Mouse (Mus musculus) embryo, embryonic 9.5 days (tissue): Measurements from ENCODE around the gene Suox.
"Not testable (repeated sequence)": the region's sequence is repeated elsewhere in the genome, so short reads cannot be mapped to it uniquely, and the experiment has no call there.

ENCODE experiments used
- DNase-seq: peaks from one replicate; pipeline ENCODE4 v3.0.0-alpha.2; 2017; ENCODE audit errors: extremely low spot score

The Suox gene

DNA sequence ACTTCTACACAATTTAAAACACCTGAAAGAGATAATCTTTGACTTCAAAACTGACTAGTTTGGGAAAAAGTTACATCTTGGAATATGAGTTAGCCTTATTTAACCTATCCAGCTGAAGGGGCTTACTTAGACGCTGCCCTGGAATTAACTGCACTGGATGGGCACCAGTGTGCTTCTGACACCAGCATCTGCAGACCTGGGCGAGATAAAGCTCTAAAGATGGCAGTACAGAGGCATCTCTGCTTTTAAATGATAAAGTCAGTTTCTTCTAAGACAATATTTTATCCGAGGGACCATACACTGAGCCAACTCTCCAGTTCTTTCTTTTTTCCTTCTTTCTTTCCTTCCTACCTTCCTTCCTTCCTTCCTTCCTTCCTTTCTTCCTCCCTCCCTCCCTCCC lies 9.1 kb downstream of the Suox start:
- DNase-seq, result no peak

GRCm38 (mm10) chr10:128663441-128664220 lies 10.2 kb downstream of the Suox start:
- no peak for DNase-seq

DNA sequence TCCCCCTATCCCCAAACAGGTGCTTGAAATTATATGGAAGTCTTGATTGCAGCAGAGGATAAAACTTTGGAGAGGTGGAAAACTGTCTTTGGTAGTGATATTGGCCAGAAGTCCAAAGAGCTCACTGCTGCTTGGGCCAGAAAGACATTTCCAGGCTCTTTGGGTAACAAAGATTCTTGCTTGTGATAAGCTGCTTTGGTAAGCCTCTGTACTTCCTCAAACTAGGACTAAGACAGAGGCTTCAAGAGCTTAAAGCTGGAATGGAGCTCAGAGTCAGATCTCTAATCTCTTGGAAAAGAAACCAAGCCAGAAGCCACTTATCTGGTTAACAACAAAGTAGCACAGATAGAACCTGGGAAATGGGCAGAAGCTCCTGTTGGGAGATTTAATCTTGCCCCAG lies 11.4 kb downstream of the Suox start:
- no peak for DNase-seq

GRCm38 (mm10) chr10:128659490-128659889 lies 14.4 kb downstream of the Suox start:
- no peak for DNase-seq

GRCm38 (mm10) chr10:128657844-128658243 lies 16.0 kb downstream of the Suox start:
- no peak for DNase-seq

DNA sequence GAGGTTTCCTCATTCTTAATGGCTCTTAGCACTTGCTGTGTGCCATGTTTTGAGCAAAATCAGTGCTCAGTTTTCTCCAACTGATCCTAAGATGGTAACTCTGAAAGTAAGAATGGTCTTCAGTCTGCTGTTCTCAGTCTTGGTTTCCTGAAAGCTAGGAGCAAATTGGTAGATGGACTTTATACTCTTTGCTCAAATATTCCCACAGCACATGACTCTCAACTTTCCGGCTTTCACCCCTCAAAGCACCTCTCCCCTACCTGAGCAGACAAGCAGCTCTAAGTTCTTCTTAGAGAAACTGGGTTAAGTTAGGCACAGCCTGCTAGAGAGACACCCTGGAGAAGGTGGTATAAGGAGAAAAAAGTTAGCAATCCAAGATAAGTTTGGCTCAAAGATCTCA lies 17.1 kb downstream of the Suox start:
- no peak for DNase-seq

GRCm38 (mm10) chr10:128655254-128655653 lies 18.6 kb downstream of the Suox start:
- no peak for DNase-seq

- no peak for DNase-seq
Observed at GRCm38 (mm10) chr10:128653866-128654265, 20.0 kb downstream of the Suox start.

DNA sequence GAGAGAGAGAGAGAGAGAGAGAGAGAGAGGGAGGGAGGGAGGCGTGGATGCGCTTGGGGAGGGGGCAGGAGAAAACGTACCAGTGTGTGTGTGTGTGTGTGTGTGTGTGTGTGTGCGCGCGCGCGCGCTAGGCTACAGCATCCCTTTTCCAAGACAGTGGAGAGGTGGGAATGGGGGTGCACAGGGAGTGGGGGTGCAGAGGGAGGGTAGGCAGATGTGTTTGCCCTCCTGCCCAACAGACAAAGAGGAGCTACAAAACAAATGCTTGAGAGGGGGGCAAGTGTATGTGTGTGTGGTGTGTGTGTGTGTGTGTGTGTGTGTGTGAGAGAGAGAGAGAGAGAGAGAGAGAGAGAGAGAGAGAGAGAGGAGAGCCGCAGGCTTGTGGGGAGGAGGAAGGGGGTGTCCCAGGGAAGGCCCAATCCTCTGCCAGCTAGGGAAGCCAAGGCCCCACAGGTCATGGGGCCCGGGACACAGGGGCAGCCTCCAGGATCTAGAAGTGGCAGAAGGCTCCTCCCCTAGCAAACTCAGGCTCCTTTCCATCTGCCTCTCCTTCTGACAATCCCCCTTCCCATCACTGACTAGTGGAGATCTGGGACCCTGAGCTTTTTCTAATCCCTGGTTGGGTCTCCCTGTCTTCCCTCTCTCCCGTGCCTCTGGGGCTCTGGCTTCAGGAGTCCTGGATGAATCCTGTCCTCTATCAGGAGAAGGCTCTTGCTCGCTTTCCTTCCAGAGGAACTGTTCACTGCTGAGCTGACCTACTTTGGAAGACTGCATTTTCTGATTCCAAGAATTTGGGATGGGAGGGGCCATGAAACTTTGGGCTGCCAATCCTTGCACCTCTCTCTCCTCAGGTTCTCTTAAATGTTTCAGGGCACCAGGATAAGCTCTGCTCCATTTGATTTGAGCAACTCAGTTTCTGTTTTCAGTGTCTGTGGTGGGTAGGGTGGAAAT lies 27.5 kb downstream of the Suox start:
- peak; percentile 68 for DNase-seq

DNA sequence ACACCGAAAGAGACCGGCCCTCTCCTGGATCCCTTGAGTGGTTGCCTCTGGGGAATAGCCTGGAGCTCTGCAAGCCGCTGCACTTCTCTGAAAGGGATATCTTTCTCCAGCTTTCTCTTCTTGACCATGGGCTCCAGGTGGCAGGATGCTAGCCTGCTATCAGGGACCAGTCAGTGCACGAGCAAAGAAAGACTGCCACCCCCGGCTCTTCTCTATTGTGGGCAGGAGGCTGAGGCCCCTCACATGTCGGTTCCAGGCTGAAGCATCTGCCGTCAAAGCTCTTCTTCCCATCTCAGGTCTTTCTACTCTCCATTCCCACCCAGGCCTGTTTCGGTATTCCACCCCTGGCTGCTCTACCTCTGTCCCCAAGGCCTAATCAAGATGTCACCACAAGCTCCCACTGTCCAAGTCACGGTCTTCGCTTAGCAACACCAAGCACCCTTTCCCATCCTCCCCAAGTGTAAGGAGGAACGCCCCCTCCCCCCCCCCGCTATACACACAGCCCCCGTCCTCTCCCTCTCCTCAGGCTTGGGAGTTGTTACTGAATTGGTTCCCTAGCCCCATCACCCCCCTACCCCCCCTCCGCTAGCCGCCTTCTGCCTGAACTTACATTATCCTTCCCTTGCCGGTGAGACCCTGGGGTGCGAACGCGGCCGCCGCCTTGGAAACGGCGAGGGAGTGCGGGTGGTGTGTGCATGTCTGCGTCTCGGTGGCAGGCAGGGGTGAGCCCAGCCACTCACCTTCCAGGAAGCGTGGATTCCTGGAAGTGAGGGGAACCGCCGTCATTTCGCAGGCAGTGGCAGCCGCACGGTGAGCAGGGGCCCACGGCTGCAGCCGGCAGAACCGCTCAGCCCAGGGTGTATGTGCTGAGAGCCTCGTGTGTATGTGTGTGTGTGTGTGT lies 28.5 kb downstream of the Suox start, which contains the start of gene Ikzf4:
Ikzf4 (minus strand) TSS at position 881 of the 901 bp plus-strand sequence.
- peak; percentile 59 for DNase-seq

DNA sequence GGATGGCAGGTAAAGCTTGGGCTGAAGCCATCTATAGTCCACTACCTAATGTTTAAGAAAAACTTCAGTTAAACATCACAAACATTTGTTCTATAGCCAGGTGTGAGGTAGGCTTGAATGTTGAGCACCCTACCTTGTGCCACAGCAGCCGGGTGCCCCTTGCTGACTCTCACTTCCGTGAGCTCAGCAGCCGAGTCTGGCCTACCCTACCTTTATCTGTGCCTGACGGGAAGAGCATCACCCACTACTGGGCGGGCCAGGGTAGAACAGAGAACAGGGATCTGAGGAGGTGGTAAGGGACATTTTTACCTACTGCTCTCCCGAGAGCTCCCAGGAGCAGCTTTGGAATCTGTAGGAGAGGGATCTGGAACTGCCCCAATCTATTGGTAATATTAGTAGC lies 31.1 kb downstream of the Suox start:
- no peak for DNase-seq

DNA sequence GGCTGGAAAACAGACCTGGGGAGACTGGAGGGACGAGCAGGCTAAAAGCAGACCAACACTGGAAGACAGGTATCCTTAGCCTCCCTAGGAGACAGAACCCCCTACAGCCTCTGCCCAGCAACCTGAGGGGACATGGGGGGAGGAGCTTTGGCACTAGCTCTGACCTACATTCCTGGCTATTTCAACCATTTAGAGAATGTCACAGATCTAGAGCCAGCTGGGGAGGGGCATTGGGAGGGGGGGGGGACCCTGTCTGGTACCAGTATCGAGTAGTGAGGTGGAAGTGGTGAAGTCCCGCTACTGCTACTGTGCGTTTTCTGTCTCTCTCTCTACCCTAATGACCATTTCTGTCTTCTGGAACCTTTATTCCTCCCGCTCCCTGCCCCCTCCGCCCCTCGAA lies 32.0 kb downstream of the Suox start:
- no peak for DNase-seq

DNA sequence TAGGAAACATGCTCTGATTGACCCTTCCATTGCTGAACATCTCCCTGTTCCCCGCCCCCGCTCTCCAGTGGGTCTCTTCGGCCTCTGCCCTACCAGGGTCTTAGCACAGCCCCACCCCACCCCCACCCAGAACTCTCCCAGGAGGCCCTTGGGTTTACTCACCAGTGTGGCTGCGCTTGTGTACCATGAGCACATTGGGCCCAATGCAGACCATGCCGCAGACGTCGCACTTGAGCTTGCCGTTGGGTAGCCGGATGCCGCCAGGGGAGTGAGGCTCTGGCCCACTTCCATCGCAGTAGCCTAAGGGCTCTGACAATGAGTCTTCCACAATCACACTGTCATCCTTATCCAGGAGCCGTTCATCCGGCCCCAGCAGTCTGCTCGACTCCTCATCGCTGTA lies 33.0 kb downstream of the Suox start:
- DNase-seq, result no peak

- DNase-seq, result no peak
Observed at GRCm38 (mm10) chr10:128639999-128640398, 33.9 kb downstream of the Suox start.

DNA sequence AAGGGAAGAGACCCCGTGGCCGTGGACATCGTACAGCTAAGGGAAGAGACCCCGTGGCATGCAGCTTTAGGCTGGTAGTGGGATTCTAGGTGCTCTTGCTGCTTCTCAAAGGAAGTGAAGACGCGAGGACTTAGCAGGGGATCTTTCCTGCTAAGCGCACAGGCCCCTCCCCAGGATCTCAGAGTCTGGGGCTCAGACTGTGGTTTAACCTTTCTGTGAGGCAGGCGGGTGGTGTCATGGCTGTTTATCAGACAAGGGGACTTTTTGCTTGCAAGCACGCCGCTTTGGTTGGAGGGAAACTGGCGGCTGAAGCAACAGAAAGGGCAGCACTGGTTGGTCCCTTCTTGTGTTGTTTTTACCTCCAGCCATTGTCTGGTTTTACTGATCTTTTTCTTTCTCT lies 36.9 kb downstream of the Suox start:
- peak; percentile 50 for DNase-seq

GRCm38 (mm10) chr10:128636561-128636960 lies 37.3 kb downstream of the Suox start:
- DNase-seq, result no peak

- no peak for DNase-seq
Observed at GRCm38 (mm10) chr10:128635697-128636096, 38.2 kb downstream of the Suox start.

- no peak for DNase-seq
Observed at GRCm38 (mm10) chr10:128631571-128631970, 42.3 kb downstream of the Suox start.

- DNase-seq, result not testable (repeated sequence)
Observed at GRCm38 (mm10) chr10:128630306-128630705, 43.6 kb downstream of the Suox start.

GRCm38 (mm10) chr10:128629746-128630145 lies 44.1 kb downstream of the Suox start:
- no peak for DNase-seq
